Mouse (Mus musculus) liver, embryonic 15.5 days (tissue): ENCODE results near the gene Rpl36-ps4. TPM values are rescaled to one million over a fixed set of nuclear protein-coding genes. Genes with fewer than 3 reads are reported as not detected.

Experiments
- ATAC-seq: fragments of 200-750 bp; cut with Nextera tagmentation; 2 replicates; pipeline ENCODE4 v1.8.0; 2017; ENCODE audit warnings: moderate number of reproducible peaks, mild to moderate bottlenecking, moderate library complexity; ENCODE audit not compliant: insufficient read depth
- H3K27ac ChIP-seq: fragments of 300-500 bp; sonication (generic); replicated peaks from 2 replicates; pipeline ENCODE4 v1.5.1; 2015; ENCODE audit warnings: mild to moderate bottlenecking, inconsistent platforms
- H3K27me3 ChIP-seq: fragments of 300-500 bp; sonication (generic); 2 replicates; pipeline ENCODE4 v1.6.1; 2015; ENCODE audit warnings: mild to moderate bottlenecking, inconsistent platforms
- H3K36me3 ChIP-seq: fragments of 300-500 bp; sonication (generic); replicated peaks from 2 replicates; pipeline ENCODE4 v1.6.1; 2015; ENCODE audit warnings: moderate library complexity, mild to moderate bottlenecking, inconsistent platforms
- H3K4me1 ChIP-seq: fragments of 300-500 bp; sonication (generic); replicated peaks from 2 replicates; pipeline ENCODE4 v1.6.1; 2015; ENCODE audit warnings: inconsistent platforms
- H3K4me2 ChIP-seq: fragments of 300-500 bp; sonication (generic); 2 replicates; pipeline ENCODE4 v1.6.1; 2015; ENCODE audit warnings: moderate library complexity, mild to moderate bottlenecking, inconsistent platforms
- H3K4me3 ChIP-seq: fragments of 300-500 bp; sonication (generic); replicated peaks from 2 replicates; pipeline ENCODE4 v1.5.1; 2015; ENCODE audit warnings: mild to moderate bottlenecking, inconsistent platforms
- H3K9ac ChIP-seq: fragments of 300-500 bp; sonication (generic); 2 replicates; pipeline ENCODE4 v1.6.1; 2015; ENCODE audit warnings: moderate library complexity, mild to moderate bottlenecking, inconsistent platforms
- H3K9me3 ChIP-seq: fragments of 300-500 bp; sonication (generic); replicated peaks from 2 replicates; pipeline ENCODE4 v1.6.1; 2016; ENCODE audit warnings: inconsistent platforms
- WGBS: fragments of 180-500 bp; shearing (Covaris S2); methylation state at CpG from one replicate; pipeline ENCODE4 v1.1.7; 2015; ENCODE audit warnings: mixed read lengths; ENCODE audit not compliant: insufficient replicate concordance; 5-methylcytosine and 5-hydroxymethylcytosine counted together
- polyA plus RNA-seq: library from polyadenylated mRNA; unstranded; fragments of >200 nt; fragmentation: Nextera tagmentation; extraction: Ambion mirVana; gene quantifications from 2 replicates; pipeline ENCODE4 v1.2.1, GENCODE M21; 2015

The Rpl36-ps4 gene
- polyA plus RNA-seq, 1 experiment from 2014 or later = not detected

DNA sequence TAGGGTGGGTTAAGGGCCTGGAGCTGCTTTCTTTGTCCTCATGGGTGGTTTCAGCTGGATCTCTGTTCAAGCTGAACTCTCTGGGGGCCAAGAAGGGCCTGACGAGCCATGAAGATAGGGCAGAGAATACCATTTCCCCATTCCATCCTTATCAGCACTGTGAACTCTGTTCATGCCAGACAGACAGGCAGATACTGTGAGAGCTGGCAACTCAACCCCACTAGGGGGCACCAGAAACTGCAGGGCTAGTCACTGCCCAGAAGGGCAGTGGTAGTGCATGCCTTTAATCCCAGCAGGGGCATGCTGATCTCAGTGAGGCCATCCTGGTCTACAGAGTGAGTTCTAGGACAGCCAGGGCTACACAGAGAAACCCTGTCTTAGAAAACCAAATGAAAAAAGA lies 38.2 kb upstream of the Rpl36-ps4 start:
- WGBS = 0% methylated on average over 1 of the region's 1 CpGs
- H3K9ac ChIP-seq = no peak overlapping the region

DNA sequence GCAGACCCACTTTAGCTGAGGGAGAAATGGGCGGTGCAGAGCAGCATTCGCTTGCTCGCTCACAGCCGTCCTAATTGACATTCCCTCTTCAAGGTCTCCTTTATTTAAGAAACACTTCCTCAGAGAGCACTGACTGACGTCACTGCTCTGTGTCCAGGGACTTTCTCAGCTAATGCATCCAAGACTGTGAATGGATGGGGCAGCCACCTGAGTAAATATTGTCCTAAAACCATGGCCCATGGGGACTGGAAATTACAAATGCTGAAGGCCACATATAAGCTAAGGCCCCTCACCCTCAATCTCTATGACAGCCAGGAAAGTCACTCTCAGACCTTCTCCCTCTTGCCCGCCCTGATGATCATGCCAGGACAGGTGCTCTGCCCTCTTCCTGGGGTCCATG lies 23.6 kb upstream of the Rpl36-ps4 start:
- H3K27me3 ChIP-seq = no peaks in the 10 kb centered on the region
- H3K36me3 ChIP-seq = no peaks in the 10 kb centered on the region
- no peak for ATAC-seq
- H3K4me2 ChIP-seq = no peak overlapping the region
- no peak overlapping the region for H3K9ac ChIP-seq
- no peak overlapping the region for H3K4me3 ChIP-seq
- no peaks in the 10 kb centered on the region for H3K9me3 ChIP-seq
- WGBS = 52% methylated on average over 6 of the region's 6 CpGs
- H3K27ac ChIP-seq = no peak overlapping the region
- no peaks in the 10 kb centered on the region for H3K4me1 ChIP-seq

More for the DNA sequence above, 38.2 kb upstream of the Rpl36-ps4 start:
- H3K4me1 ChIP-seq = no peaks in the 10 kb centered on the region
- no peak overlapping the region for H3K27ac ChIP-seq
- no peaks in the 10 kb centered on the region for H3K36me3 ChIP-seq
- ATAC-seq = no peak
- H3K4me2 ChIP-seq = no peak overlapping the region
- no peaks in the 10 kb centered on the region for H3K27me3 ChIP-seq
- no peaks in the 10 kb centered on the region for H3K9me3 ChIP-seq
- no peak overlapping the region for H3K4me3 ChIP-seq

DNA sequence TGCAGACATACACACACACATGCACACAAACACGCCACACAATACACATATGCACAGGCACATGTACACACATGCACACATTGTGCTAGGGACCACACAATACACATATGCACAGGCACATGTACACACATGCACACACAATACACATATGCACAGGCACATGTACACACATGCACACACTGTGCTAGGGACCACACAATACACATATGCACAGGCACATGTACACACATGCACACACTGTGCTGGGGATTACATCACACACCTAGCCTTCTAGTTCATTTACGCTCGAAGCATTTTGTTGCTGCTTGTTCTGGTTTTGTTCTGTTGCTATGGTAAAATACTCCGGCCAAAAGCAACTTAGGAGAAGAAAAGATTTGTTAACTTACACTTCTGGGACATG lies 20.1 kb upstream of the Rpl36-ps4 start:
- H3K36me3 ChIP-seq = no peaks in the 10 kb centered on the region
- H3K27ac ChIP-seq = no peak overlapping the region
- no peaks in the 10 kb centered on the region for H3K27me3 ChIP-seq
- no peaks in the 10 kb centered on the region for H3K4me1 ChIP-seq
- no peak overlapping the region for H3K4me2 ChIP-seq
- no peaks in the 10 kb centered on the region for H3K9me3 ChIP-seq
- 63% methylated on average over 4 of the region's 4 CpGs for WGBS
- no peak overlapping the region for H3K4me3 ChIP-seq
- H3K9ac ChIP-seq = no peak overlapping the region
- no peak for ATAC-seq

DNA sequence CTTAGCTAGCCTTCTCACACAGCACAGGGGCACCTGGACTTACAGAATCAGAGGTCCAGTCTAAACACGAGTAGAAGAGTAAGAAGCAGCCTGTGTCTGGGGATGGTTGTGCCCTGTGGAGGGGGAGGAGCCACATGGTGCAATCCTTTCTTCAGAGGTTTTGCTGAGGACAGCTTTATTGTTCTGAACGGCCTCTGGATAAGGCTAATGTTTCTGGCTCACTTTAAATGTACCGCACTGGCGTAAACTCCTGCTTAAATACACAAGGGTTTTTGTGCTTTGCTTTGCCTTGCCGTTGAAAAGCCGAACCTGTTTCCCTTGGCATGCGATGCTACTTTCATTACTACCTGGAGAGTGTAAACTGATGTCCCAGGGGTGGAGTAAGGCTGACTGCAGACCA lies 19.6 kb upstream of the Rpl36-ps4 start:
- 43% methylated on average over 7 of the region's 7 CpGs for WGBS

DNA sequence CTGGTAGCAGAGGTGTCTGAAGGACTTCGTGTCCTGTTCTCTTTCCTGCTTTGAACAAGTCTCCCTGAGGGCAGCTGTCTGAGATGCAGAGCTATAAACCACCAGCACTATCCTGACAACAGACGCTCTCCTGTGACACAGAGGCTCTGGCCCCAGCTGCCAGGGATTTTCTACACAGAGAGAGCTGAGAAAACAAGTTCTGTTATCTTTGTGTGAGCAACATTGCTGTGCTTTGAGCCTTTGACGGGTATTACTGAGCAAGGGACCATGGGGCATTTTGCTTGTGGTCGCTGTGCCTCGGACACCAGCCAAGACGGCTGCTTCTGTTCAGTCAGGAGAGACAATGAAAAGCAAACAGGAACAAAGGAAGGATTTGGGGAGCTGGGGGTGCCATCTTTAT lies 17.6 kb upstream of the Rpl36-ps4 start:
- no peak overlapping the region for H3K9ac ChIP-seq
- no peak overlapping the region for H3K27ac ChIP-seq
- no peaks in the 10 kb centered on the region for H3K27me3 ChIP-seq
- H3K36me3 ChIP-seq = no peaks in the 10 kb centered on the region
- no peak overlapping the region for H3K4me2 ChIP-seq
- no peaks in the 10 kb centered on the region for H3K4me1 ChIP-seq
- H3K9me3 ChIP-seq = no peaks in the 10 kb centered on the region
- no peak overlapping the region for H3K4me3 ChIP-seq
- WGBS = 40% methylated on average over 6 of the region's 6 CpGs
- no peak for ATAC-seq

More for the DNA sequence above, 19.6 kb upstream of the Rpl36-ps4 start:
- Histone ChIP-seq H3K27me3 (no peaks in the 10 kb centered on the region), H3K27ac (no peak overlapping the region), H3K9ac (no peak overlapping the region), H3K36me3 (no peaks in the 10 kb centered on the region), H3K9me3 (no peaks in the 10 kb centered on the region), H3K4me1 (no peaks in the 10 kb centered on the region), H3K4me2 (no peak overlapping the region), H3K4me3 (no peak overlapping the region)
- ATAC-seq = no peak

DNA sequence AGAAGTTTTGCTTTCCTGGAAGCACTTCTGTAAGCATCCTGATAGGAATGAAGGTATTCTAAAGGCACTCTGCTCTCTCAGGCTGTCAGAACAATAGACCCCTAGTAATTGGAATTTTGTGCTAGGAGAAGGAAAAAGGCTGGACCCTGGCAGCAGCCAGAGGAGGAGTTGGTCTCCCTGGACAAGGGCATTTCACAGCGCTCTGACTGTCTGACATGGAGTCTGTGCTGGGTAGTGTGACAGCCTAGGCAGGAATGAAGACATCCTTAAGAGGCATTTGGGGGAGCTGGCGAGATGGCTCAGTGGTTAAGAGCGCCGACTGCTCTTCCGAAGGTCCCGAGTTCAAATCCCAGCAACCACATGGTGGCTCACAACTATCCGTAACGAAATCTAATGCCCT lies 17.1 kb upstream of the Rpl36-ps4 start:
- H3K27me3 ChIP-seq = no peaks in the 10 kb centered on the region
- ATAC-seq = no peak
- H3K9ac ChIP-seq = no peak overlapping the region
- H3K36me3 ChIP-seq = no peaks in the 10 kb centered on the region
- no peaks in the 10 kb centered on the region for H3K9me3 ChIP-seq
- no peak overlapping the region for H3K4me3 ChIP-seq
- H3K4me2 ChIP-seq = no peak overlapping the region
- H3K27ac ChIP-seq = no peak overlapping the region
- 70% methylated on average over 8 of the region's 8 CpGs for WGBS
- H3K4me1 ChIP-seq = no peaks in the 10 kb centered on the region

DNA sequence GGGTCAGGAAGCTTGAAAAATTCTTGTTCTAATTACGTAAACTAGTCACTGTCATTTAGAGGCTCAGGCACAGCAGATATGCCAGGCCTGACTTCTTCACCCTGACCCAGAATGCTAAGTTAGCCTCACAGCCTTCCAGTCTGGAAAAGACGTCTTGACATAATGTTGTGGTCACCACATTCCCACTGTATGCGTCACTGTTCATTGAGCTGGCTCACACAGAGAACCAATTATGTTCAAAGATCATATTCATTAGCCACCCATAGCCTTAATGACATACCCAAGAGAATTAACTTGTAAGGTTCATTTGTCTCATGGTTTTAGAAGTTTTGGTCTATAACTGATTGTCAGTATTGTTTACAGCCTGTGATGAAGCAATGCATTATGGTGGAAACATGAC lies 5.4 kb upstream of the Rpl36-ps4 start:
- WGBS = 60% methylated on average over 3 of the region's 3 CpGs
- H3K4me2 ChIP-seq = no peak overlapping the region
- H3K36me3 ChIP-seq = no peaks in the 10 kb centered on the region
- H3K4me1 ChIP-seq = no peaks in the 10 kb centered on the region
- H3K9ac ChIP-seq = no peak overlapping the region
- H3K27me3 ChIP-seq = no peaks in the 10 kb centered on the region
- no peaks in the 10 kb centered on the region for H3K9me3 ChIP-seq
- no peak for ATAC-seq
- H3K27ac ChIP-seq = no peak overlapping the region
- no peak overlapping the region for H3K4me3 ChIP-seq

DNA sequence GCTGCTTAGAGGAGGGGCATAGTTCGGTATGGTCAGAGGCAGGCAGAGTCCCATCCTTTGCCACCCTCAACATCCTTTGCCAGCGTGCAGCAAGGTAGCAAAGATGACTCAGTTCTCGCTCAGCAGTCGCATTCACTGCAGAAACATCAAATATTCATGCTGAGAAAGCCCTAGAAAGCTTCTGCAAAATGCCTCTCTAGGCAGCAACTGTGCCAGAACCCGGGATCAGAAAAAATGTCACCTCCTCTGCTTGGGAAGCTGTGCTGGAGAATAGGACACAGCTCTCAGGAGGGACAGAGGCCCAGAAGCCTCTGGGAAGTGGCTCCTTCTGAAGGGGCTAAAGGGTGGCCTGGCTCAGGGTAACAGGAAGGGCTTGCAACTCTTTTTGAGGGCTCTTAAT lies 2.7 kb upstream of the Rpl36-ps4 start:
- H3K27me3 ChIP-seq = no peaks in the 10 kb centered on the region
- ATAC-seq = no peak
- H3K9me3 ChIP-seq = no peaks in the 10 kb centered on the region
- no peaks in the 10 kb centered on the region for H3K36me3 ChIP-seq
- H3K27ac ChIP-seq = no peak overlapping the region
- no peak overlapping the region for H3K4me3 ChIP-seq
- no peaks in the 10 kb centered on the region for H3K4me1 ChIP-seq
- no peak overlapping the region for H3K4me2 ChIP-seq
- no peak overlapping the region for H3K9ac ChIP-seq
- 61% methylated on average over 5 of the region's 5 CpGs for WGBS

DNA sequence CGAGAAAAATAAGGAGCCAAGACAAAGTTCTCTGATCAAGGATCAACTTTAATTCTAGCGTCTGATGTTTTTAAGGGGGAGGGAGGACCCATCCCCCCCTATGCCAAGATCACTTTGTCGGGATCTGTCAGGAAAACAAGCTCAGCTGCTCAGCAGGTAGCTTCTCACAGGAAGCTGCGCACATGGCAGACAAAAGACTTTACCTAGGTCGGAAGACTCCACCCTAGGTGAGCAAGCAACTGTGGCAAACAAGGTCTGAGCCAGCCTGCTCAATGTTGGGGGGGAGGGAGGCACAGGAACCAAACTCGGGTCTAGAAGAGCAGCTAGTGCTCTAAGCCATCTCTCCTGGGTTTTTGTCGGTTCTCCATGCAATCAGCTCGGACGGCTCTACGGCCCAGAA lies 13.5 kb downstream of the Rpl36-ps4 start:
- no peak overlapping the region for H3K27ac ChIP-seq
- no peak overlapping the region for H3K9ac ChIP-seq
- no peaks in the 10 kb centered on the region for H3K9me3 ChIP-seq
- H3K4me1 ChIP-seq = no peaks in the 10 kb centered on the region
- H3K4me3 ChIP-seq = no peak overlapping the region
- ATAC-seq = no peak
- no peaks in the 10 kb centered on the region for H3K27me3 ChIP-seq
- WGBS = 74% methylated on average over 10 of the region's 10 CpGs
- H3K36me3 ChIP-seq = no peaks in the 10 kb centered on the region
- H3K4me2 ChIP-seq = no peak overlapping the region

DNA sequence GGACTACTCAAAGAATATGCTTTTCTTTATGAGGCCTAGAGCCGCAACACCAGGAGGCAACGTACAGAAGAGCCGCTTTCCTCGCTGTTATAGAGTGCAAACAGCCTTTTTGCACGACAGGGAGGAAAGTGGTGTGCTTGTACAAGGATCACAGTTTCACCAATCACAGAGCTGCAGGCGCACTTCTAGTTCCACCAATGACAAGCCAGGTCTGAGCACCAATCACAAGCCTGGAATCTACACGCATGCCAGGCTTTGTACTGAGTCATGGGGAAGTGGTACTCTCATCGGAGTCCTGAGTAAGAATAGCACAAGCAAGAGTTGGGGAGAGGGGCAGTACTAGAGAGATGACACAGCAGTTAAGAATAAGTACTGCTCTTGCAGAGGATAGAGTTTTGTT lies 14.0 kb downstream of the Rpl36-ps4 start:
- Histone ChIP-seq H3K27me3 (no peaks in the 10 kb centered on the region), H3K36me3 (no peaks in the 10 kb centered on the region), H3K4me3 (no peak overlapping the region), H3K4me1 (no peaks in the 10 kb centered on the region), H3K9ac (no peak overlapping the region), H3K9me3 (no peaks in the 10 kb centered on the region), H3K27ac (no peak overlapping the region), H3K4me2 (no peak overlapping the region)
- ATAC-seq = no peak
- WGBS = 67% methylated on average over 8 of the region's 8 CpGs

DNA sequence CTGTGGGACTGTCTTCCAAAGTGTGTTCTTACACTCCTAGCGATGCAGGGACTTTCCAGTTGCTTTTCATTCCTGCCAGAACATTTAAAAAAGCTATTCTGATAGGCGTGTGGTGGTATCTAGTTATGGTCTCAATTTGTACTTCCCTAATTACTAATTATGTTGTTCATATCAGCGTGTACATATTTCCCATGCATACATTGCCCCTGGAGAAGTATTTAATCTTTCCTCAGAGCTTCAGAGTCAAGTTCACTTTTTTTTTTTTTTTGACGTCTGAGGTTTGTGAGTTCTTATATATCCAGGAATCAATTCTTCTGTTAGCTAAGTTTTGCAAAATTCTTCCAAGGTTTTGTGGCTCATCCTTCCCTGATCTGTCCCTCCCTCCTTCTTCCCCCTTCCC lies 15.4 kb downstream of the Rpl36-ps4 start:
- H3K36me3 ChIP-seq = no peaks in the 10 kb centered on the region
- no peaks in the 10 kb centered on the region for H3K9me3 ChIP-seq
- H3K27me3 ChIP-seq = no peaks in the 10 kb centered on the region
- WGBS = 57% methylated on average over 4 of the region's 4 CpGs
- H3K4me2 ChIP-seq = no peak overlapping the region
- no peak for ATAC-seq
- no peak overlapping the region for H3K4me3 ChIP-seq
- H3K27ac ChIP-seq = no peak overlapping the region
- no peak overlapping the region for H3K9ac ChIP-seq
- no peaks in the 10 kb centered on the region for H3K4me1 ChIP-seq

DNA sequence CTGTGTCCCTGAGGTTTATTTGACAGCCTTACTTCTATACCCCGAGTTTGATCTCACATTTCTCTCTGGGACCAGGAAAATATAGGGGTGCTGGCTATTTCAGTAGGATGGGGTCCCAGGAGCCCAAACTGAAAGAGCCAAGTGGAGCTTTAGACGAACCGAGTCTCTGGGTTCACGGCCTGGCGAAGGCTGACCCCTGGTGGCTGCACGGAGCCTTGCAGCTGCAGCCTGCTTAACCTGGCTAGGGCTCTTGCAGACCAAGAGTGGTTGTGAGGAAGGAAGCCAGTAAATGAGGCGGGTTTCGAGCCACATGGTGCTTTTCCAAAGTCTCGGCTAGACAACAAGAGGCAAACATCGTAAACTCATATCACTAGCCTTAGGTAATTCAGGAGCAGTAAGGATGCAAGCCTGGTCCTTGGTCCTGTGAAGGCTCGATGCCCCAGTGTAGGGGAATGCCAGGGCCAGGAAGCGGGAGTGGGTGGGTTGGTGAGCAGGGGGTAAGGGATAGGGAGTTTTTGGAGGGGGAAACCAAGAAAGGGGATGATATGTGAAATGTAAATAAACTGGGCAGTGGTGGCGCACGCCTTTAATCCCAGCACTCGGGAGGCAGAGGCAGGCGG lies 28.3 kb downstream of the Rpl36-ps4 start:
- no peak for ATAC-seq

More for the DNA sequence above, 28.3 kb downstream of the Rpl36-ps4 start:
- Histone ChIP-seq H3K4me2 (no peak overlapping the region), H3K9ac (no peak overlapping the region), H3K4me1 (no peaks in the 10 kb centered on the region), H3K9me3 (no peaks in the 10 kb centered on the region), H3K36me3 (no peaks in the 10 kb centered on the region), H3K27me3 (no peaks in the 10 kb centered on the region), H3K4me3 (no peak overlapping the region), H3K27ac (no peak overlapping the region)
- 34% methylated on average over 16 of the region's 16 CpGs for WGBS
